Mouse (Mus musculus): Measurements from ENCODE around the gene Stk40.
"Not testable (repeated sequence)": the region's sequence is repeated elsewhere in the genome, so short reads cannot be mapped to it uniquely, and the experiment has no call there.

- TF ChIP-seq EP300, CTCF (IDR thresholded peaks at IDR 0.05; ENCODE audit: low read depth): not testable (repeated sequence)
These were observed 7.9 kb upstream of the Stk40 start for GRCm38 (mm10) chr4:126095622-126096430.

Data from heart, postnatal 0 days (tissue).